Mouse (Mus musculus) hindbrain, embryonic 15.5 days (tissue): Measurements from ENCODE around the gene Fry. TPM values are rescaled to one million over a fixed set of nuclear protein-coding genes. Genes with fewer than 3 reads are reported as not detected.

Experiments used
- ATAC-seq: fragments of 200-750 bp; cut with Nextera tagmentation; 2 replicates; pipeline ENCODE4 v1.8.0; 2017; ENCODE audit warnings: low read depth, moderate number of reproducible peaks, moderate TSS enrichment; ENCODE audit not compliant: low FRiP score
- H3K27ac ChIP-seq: fragments of 300-500 bp; sonication (generic); replicated peaks from 2 replicates; pipeline ENCODE4 v1.5.1; 2015; ENCODE audit warnings: mild to moderate bottlenecking, inconsistent platforms
- H3K27me3 ChIP-seq: fragments of 300-500 bp; sonication (generic); 2 replicates; pipeline ENCODE4 v1.6.1; 2015; ENCODE audit warnings: control low read depth, inconsistent platforms
- H3K36me3 ChIP-seq: fragments of 300-500 bp; sonication (generic); 2 replicates; pipeline ENCODE4 v1.6.1; 2015; ENCODE audit warnings: control low read depth, inconsistent platforms
- H3K4me1 ChIP-seq: fragments of 300-500 bp; sonication (generic); replicated peaks from 2 replicates; pipeline ENCODE4 v1.6.1; 2015; ENCODE audit warnings: control low read depth, inconsistent platforms
- H3K4me2 ChIP-seq: fragments of 300-500 bp; sonication (generic); 2 replicates; pipeline ENCODE4 v1.6.1; 2015; ENCODE audit warnings: moderate library complexity, mild to moderate bottlenecking, inconsistent platforms
- H3K4me3 ChIP-seq: fragments of 300-500 bp; sonication (generic); 2 replicates; pipeline ENCODE4 v1.5.1; 2015; ENCODE audit warnings: mild to moderate bottlenecking, inconsistent platforms
- H3K9ac ChIP-seq: fragments of 300-500 bp; sonication (generic); 2 replicates; pipeline ENCODE4 v1.6.1; 2015; ENCODE audit warnings: inconsistent platforms
- H3K9me3 ChIP-seq: fragments of 300-500 bp; sonication (generic); 2 replicates; pipeline ENCODE4 v1.6.1; 2016; ENCODE audit warnings: control low read depth, inconsistent platforms
- WGBS: fragments of 180-500 bp; shearing (Covaris S2); methylation state at CpG from one replicate; pipeline ENCODE4 v1.1.7; 2015; 5-methylcytosine and 5-hydroxymethylcytosine counted together
- polyA plus RNA-seq: library from polyadenylated mRNA; unstranded; fragments of >200 nt; fragmentation: Nextera tagmentation; extraction: Ambion mirVana; gene quantifications from 2 replicates; pipeline ENCODE4 v1.2.1, GENCODE M21; 2015

Gene Fry
- polyA plus RNA-seq, 1 experiment from 2014 or later, result 52.0 TPM

DNA sequence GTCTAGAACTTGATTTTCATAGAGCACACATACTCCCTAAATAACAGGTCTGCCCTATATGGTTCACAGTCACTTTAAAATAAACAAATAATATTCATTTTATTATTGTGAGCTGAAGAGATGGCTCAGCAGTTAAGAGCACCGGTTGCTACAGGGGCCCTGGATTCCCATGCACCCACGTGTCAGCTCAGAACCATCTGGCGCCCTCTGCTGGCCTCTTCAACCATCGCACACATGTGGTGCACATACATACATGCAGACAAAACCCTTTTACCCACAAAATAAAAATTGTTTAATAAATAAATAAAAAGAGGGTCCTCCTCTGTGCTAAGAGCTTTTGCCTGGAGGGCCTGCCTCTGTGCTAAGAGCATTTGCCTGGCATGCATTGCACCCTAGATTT, 335.0 kb downstream of the Fry start:
- no peak for ATAC-seq
- Histone ChIP-seq H3K4me2 (no peak overlapping the region), H3K36me3 (peaks cover 88% of the 10 kb centered on the region), H3K4me1 (0 out of 2 replicates have a peak, but pooled peaks cover 3% of the 10 kb centered on the region), H3K9ac (no peak overlapping the region), H3K9me3 (0 out of 2 replicates have a peak, but pooled peaks cover 4% of the 10 kb centered on the region), H3K27me3 (no peaks in the 10 kb centered on the region), H3K4me3 (no peak overlapping the region), H3K27ac (no peak overlapping the region)
- WGBS, result 80% methylated on average over 4 of the region's 4 CpGs

- 0 out of 2 replicates have a peak, but pooled peaks cover 3% of the 10 kb centered on the region for H3K4me1 ChIP-seq
- peaks cover 81% of the 10 kb centered on the region for H3K36me3 ChIP-seq
- H3K27ac ChIP-seq, result no peak overlapping the region
- H3K4me3 ChIP-seq, result no peak overlapping the region
- H3K9me3 ChIP-seq, result 0 out of 2 replicates have a peak, but pooled peaks cover 4% of the 10 kb centered on the region
- H3K27me3 ChIP-seq, result no peaks in the 10 kb centered on the region
- no peak overlapping the region for H3K4me2 ChIP-seq
- WGBS, result 86% methylated on average over 17 of the region's 17 CpGs
- H3K9ac ChIP-seq, result no peak overlapping the region
- no peak for ATAC-seq
Observed at GRCm38 (mm10) chr5:150457165-150457903, 338.9 kb downstream of the Fry start.

DNA sequence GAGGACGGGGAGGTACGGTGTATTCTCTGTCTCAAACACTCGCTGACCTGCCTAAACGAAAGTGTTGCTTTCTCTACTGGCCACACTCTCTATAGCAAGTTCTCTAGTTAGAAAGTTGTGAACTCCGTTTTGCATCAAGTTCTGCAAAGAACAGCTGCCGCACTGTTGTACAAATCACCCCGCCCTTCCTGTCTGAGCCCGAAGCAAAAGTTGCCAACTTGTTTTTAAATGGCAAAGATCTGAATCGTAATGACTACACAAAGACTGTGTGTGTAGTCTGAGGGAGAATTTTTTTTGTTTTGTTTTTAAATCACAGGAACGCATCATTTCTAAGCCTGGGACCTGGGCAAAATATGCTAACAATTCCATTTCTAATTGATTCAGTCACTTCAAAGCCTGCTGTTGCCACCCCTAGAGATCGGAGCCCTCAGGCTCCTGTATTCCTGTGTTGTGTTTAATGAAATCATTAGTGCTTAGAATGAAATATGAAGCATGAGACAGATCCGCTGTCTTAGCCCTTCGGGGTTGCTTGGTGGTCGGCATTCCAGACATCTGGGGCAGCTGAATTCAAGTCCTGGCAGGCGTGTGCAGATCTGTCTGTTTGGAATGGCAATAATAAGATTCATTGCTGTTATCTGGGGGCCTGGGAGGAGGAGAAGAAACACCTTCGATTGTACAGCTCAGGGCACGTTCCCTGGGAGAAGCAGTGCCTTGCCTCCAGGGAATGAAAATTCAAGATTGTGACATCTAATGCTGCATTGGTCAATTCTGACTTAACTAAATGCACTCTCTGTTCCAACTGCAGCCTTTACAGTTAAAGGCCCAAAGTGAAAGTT, 339.7 kb downstream of the Fry start:
- no peak overlapping the region for H3K9ac ChIP-seq
- H3K4me2 ChIP-seq, result no peak overlapping the region
- no peak overlapping the region for H3K27ac ChIP-seq
- H3K27me3 ChIP-seq, result no peaks in the 10 kb centered on the region
- H3K36me3 ChIP-seq, result peaks cover 73% of the 10 kb centered on the region
- ATAC-seq, result 0 out of 2 replicates have a peak, but pooled peaks have one; percentile 15
- H3K4me3 ChIP-seq, result no peak overlapping the region
- 0 out of 2 replicates have a peak, but pooled peaks cover 4% of the 10 kb centered on the region for H3K9me3 ChIP-seq
- 0 out of 2 replicates have a peak, but pooled peaks cover 3% of the 10 kb centered on the region for H3K4me1 ChIP-seq
- WGBS, result 48% methylated on average over 17 of the region's 17 CpGs

- 0 out of 2 replicates have a peak, but pooled peaks cover 3% of the 10 kb centered on the region for H3K4me1 ChIP-seq
- H3K9ac ChIP-seq, result no peak overlapping the region
- no peak for ATAC-seq
- peaks cover 67% of the 10 kb centered on the region for H3K36me3 ChIP-seq
- H3K4me2 ChIP-seq, result no peak overlapping the region
- H3K4me3 ChIP-seq, result no peak overlapping the region
- no peak overlapping the region for H3K27ac ChIP-seq
- H3K9me3 ChIP-seq, result no peaks in the 10 kb centered on the region
- no peaks in the 10 kb centered on the region for H3K27me3 ChIP-seq
- 80% methylated on average over 4 of the region's 4 CpGs for WGBS
Observed at GRCm38 (mm10) chr5:150459801-150460200, 341.4 kb downstream of the Fry start.

DNA sequence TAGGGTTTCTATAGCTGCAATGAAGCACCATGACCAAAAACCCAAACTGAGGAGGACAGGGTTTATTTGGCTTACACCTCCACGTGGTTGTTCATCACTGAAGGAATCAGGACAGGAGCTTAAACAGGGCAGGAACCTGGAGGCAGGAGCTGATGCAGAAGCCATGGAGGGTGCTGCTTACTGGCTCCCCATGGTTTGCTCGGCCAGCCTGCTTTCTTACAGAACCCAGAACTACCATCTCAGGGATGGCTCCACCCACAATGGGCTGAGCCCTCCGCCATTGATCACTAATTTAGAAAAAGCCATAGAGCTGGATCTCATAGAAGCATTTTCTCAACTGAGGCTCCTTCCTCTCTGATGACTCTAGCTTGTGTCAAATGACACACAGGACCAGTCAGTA, 346.3 kb downstream of the Fry start:
- Histone ChIP-seq H3K9me3 (no peaks in the 10 kb centered on the region), H3K27me3 (no peaks in the 10 kb centered on the region), H3K4me2 (no peak overlapping the region), H3K4me3 (no peak overlapping the region), H3K4me1 (no peaks in the 10 kb centered on the region), H3K36me3 (peaks cover 41% of the 10 kb centered on the region), H3K9ac (no peak overlapping the region), H3K27ac (no peak overlapping the region)
- WGBS, result 71% methylated on average over 3 of the region's 3 CpGs
- ATAC-seq, result no peak

- H3K27ac ChIP-seq, result no peak overlapping the region
- no peaks in the 10 kb centered on the region for H3K9me3 ChIP-seq
- no peak for ATAC-seq
- H3K4me2 ChIP-seq, result no peak overlapping the region
- WGBS, result 83% methylated on average over 6 of the region's 6 CpGs
- H3K36me3 ChIP-seq, result peaks cover 40% of the 10 kb centered on the region
- no peaks in the 10 kb centered on the region for H3K27me3 ChIP-seq
- no peaks in the 10 kb centered on the region for H3K4me1 ChIP-seq
- H3K4me3 ChIP-seq, result no peak overlapping the region
- H3K9ac ChIP-seq, result no peak overlapping the region
Observed at GRCm38 (mm10) chr5:150465218-150465617, 346.8 kb downstream of the Fry start.

DNA sequence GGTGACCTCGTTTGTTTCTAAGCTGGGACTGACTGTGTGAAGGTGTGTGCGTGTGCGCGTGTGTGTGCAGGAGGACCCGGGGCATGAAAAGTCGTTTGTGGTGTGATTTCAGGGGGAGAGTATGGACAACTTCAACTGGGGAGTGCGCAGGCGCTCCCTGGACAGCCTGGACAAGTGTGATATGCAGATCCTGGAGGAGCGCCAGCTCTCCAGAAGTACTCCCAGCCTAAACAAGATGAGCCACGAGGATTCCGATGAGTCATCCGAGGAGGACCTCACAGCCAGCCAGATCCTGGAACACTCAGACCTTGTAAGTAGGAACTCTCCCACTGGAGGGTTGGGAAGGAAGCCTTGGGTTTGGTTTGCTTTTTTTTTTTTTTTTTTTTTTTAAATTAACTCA, 347.7 kb downstream of the Fry start:
- Histone ChIP-seq H3K9me3 (no peaks in the 10 kb centered on the region), H3K4me2 (no peak overlapping the region), H3K4me1 (no peaks in the 10 kb centered on the region), H3K4me3 (no peak overlapping the region), H3K9ac (no peak overlapping the region), H3K27ac (no peak overlapping the region), H3K36me3 (peaks cover 40% of the 10 kb centered on the region), H3K27me3 (no peaks in the 10 kb centered on the region)
- WGBS, result 80% methylated on average over 12 of the region's 12 CpGs
- ATAC-seq, result no peak

GRCm38 (mm10) chr5:150468431-150468830, 350.0 kb downstream of the Fry start:
- H3K4me1 ChIP-seq, result no peaks in the 10 kb centered on the region
- H3K9ac ChIP-seq, result no peak overlapping the region
- no peaks in the 10 kb centered on the region for H3K27me3 ChIP-seq
- H3K4me2 ChIP-seq, result no peak overlapping the region
- peaks cover 60% of the 10 kb centered on the region for H3K36me3 ChIP-seq
- ATAC-seq, result no peak
- no peak overlapping the region for H3K27ac ChIP-seq
- no peak overlapping the region for H3K4me3 ChIP-seq
- 81% methylated on average over 6 of the region's 6 CpGs for WGBS
- H3K9me3 ChIP-seq, result no peaks in the 10 kb centered on the region

GRCm38 (mm10) chr5:150477364-150477763, 358.9 kb downstream of the Fry start:
- no peaks in the 10 kb centered on the region for H3K27me3 ChIP-seq
- no peak overlapping the region for H3K27ac ChIP-seq
- H3K9ac ChIP-seq, result no peak overlapping the region
- H3K4me1 ChIP-seq, result no peaks in the 10 kb centered on the region
- WGBS, result 75% methylated on average over 4 of the region's 4 CpGs
- no peak for ATAC-seq
- H3K4me3 ChIP-seq, result no peak overlapping the region
- H3K9me3 ChIP-seq, result no peaks in the 10 kb centered on the region
- peaks cover 52% of the 10 kb centered on the region for H3K36me3 ChIP-seq
- H3K4me2 ChIP-seq, result no peak overlapping the region

DNA sequence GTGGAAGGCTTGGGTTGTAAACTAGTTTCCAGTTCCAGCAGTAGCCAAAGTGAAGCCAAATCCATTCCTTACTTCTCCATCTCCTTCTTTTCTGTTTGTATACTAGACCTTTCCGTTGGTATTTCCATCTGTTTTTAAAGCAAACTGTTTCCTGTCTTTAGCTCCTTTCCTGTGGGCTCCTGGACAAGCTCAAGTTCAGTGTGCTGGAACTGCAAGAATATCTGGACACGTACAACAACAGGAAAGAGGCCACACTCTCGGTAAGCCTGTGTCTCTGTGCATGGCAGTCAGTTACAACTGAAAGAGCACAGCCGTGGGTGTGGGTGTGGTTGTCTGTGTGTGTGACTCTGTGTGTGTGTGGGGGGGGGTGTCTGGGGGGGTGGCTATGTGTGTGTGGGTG, 360.2 kb downstream of the Fry start:
- Histone ChIP-seq H3K4me3 (no peak overlapping the region), H3K4me2 (no peak overlapping the region), H3K36me3 (peaks cover 52% of the 10 kb centered on the region), H3K9me3 (no peaks in the 10 kb centered on the region), H3K27ac (no peak overlapping the region), H3K9ac (no peak overlapping the region), H3K27me3 (no peaks in the 10 kb centered on the region), H3K4me1 (no peaks in the 10 kb centered on the region)
- no peak for ATAC-seq
- WGBS, result 86% methylated on average over 4 of the region's 4 CpGs

DNA sequence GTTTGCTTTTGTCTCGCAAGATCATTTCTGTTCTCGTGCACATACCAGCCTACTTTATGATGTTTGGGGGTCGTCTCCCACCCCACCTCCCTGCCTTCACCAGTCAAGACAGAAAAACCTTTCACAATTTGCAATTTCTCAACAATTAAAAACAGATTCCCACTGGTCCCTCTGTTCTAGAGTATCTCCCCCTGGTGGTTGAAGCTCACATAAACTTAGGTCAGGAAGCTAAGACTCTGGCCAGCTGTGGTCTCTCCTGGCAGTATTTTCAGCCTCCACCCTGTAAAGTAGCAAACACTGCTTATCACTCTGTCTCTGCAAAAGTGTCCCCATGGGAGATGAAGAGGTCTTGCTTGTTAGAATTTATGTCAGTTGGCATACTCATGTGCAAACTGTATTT, 366.8 kb downstream of the Fry start:
- no peak overlapping the region for H3K4me3 ChIP-seq
- ATAC-seq, result no peak
- H3K4me1 ChIP-seq, result no peaks in the 10 kb centered on the region
- H3K4me2 ChIP-seq, result no peak overlapping the region
- no peaks in the 10 kb centered on the region for H3K9me3 ChIP-seq
- 67% methylated on average over 3 of the region's 3 CpGs for whole genome bisulfite sequencing
- H3K27me3 ChIP-seq, result no peaks in the 10 kb centered on the region
- no peak overlapping the region for H3K9ac ChIP-seq
- no peak overlapping the region for H3K27ac ChIP-seq
- H3K36me3 ChIP-seq, result peaks cover 61% of the 10 kb centered on the region

DNA sequence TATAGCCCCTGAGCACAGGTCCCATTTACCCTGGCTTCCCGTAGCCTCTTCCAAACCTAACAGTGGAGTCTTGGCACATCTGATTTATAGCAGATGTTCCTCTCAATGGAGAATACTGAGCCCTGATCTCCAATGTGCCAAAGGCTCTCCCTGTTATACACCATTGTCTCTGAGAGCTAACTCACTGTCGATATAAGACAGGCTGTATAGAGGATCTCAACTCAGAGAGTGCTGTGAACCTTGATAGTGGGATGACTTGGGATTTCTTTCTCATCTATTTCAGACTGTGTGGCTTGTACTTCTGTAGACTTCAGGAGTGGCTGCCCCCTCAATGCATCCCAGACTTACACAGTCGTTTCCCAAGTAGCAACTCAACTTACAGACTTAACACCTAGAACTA, 371.8 kb downstream of the Fry start:
- Histone ChIP-seq H3K27ac (no peak overlapping the region), H3K4me2 (no peak overlapping the region), H3K9ac (no peak overlapping the region), H3K4me1 (no peaks in the 10 kb centered on the region), H3K27me3 (no peaks in the 10 kb centered on the region), H3K36me3 (peaks cover 58% of the 10 kb centered on the region), H3K9me3 (peaks cover 5% of the 10 kb centered on the region; the same call in 1 of the 2 replicates), H3K4me3 (no peak overlapping the region)
- 86% methylated on average over 3 of the region's 3 CpGs for WGBS
- ATAC-seq, result no peak
